Mouse (Mus musculus) adrenal gland, postnatal 10 days (tissue): ENCODE measurements around the gene Rras2. TPM values are rescaled to one million over a fixed set of nuclear protein-coding genes. Genes with fewer than 3 reads are reported as not detected.

Experiments used
- DNase-seq: peaks from one replicate; pipeline ENCODE4 v3.0.0; 2021; ENCODE audit warnings: mixed read lengths
- total RNA-seq, 2 experiments: library from RNA; stranded (reverse); gene quantifications; 2 replicates each; pipeline ENCODE4 v1.2.3; 2021

The Rras2 gene
- total RNA-seq, 2 experiments from 2014 or later = 36.5 to 39.1 TPM

GRCm38 (mm10) chr7:114114284-114114683 is 3.3 kb downstream of the Rras2 start:
- DNase-seq = no peak

DNA sequence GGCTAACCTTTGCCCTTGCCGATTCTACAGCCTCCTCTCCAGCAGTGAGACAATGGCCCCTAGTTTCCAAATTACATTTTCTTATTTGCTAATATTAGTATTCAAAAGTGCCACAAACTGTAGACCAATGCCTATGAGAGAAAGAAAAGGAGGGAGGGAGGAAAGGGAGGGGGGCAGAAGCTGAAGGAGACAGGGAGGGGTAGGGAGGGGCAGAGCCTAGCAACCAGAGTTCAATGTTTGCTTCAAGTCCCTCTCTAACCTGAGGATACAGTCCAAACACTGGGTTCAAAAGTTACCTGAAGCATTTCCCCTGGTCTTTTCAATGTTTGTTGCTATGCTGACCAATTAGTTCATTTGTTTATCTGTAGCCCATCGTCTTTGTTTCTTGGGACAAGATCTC is 7.1 kb downstream of the Rras2 start:
- DNase-seq = no peak

- DNase-seq = peak; percentile 19
These were observed 11.7 kb downstream of the Rras2 start for GRCm38 (mm10) chr7:114105886-114106285.

DNA sequence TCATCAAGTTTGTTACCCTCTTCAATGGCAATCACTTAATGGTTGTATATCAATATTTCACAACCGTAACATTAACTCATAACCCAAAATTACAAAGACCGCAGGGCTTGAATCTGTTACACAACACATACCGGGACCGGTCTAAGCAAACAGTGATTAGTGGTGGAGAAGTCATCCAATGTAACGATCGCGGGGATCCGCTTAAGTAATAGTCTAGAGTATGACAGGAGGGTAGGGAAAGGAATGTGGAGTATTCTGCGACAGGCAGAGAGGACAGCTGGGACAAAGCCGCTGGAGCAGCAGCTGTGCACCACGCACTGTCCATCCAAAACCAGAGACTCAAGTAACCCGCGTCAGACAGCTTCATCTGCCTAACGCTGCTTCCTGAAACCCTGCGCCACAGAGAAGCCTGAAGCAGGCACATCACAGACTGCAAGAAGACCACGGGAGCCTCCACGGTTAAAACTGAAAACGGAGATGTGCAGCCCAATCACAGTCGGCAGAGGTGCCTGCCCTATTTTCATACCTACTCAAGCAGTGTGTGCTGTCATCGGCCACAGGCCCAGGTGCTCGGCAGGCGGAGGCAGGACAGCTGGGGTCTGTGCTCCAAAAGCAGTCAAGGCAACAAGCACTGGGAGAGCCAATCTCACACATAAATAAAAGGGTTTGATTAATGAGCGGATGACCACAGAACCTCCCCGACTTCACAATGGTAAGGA is 13.8 kb downstream of the Rras2 start:
- no peak for DNase-seq

GRCm38 (mm10) chr7:114103152-114103551 is 14.4 kb downstream of the Rras2 start:
- no peak for DNase-seq

GRCm38 (mm10) chr7:114102609-114103008 is 15.0 kb downstream of the Rras2 start:
- no peak for DNase-seq

GRCm38 (mm10) chr7:114101412-114101811 is 16.2 kb downstream of the Rras2 start:
- DNase-seq = no peak

- DNase-seq = no peak
These were observed 23.9 kb downstream of the Rras2 start for GRCm38 (mm10) chr7:114093548-114094174.

- DNase-seq = no peak
These were observed 26.6 kb downstream of the Rras2 start for GRCm38 (mm10) chr7:114090892-114091545.

DNA sequence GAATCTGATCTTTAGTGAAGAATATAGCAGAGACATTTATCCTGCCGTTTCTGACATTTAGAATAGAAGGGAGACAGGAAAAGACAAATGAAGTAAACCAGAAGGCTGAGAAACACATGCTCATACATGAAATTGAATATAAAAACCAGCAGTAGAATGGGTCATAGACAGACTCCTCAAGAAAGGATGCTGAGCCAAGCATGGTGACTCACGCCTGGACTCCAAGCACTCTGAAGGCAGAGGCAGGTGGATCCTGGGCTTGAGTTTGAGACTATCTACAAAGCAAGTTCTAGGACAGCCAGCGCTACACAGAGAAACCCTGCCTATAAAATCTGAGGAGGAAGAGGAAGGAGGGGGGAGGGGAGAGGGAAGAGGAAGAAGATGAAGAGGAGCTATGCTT is 27.4 kb downstream of the Rras2 start:
- no peak for DNase-seq

DNA sequence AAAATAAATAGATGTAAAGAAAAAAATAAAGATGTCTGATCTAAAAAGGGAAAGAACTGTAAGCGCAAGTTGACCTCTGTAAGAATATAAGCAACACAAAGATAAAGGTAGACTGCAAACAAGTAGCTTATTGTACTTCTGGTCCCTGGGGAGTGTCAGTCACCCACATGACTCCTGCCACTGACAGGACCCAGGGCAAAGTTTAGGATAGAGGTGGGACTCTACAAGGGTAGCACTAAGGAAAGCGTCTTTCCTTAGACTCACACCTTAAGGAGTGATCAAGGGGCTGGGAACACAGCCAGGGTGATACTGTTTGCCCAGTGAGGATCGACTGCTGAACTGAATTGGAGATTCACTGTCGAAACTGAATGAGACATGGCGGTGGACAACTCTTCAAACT is 28.7 kb downstream of the Rras2 start:
- no peak for DNase-seq

GRCm38 (mm10) chr7:114087986-114088385 is 29.6 kb downstream of the Rras2 start:
- DNase-seq = no peak

DNA sequence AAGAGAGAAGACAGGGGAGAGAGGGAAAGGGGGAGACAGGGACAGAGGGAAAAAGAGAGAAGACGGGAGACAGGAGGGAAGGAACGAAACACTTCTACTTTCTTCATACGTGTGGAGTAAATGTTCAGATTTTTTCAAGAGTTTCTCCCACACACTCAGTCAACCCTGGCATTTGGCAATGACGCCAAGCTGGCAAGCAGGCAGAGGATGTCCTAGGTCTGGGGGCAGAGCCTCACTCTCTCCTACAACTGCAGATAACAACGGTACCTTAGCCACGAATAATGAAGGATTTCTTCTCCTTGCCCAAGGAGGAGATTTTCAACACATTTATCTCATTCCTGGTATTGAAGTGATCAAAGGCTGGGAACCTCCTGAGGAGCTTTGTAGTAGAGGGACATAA is 30.2 kb downstream of the Rras2 start:
- peak; percentile 62 for DNase-seq

- DNase-seq = no peak
These were observed 31.4 kb downstream of the Rras2 start for GRCm38 (mm10) chr7:114086021-114086710.

DNA sequence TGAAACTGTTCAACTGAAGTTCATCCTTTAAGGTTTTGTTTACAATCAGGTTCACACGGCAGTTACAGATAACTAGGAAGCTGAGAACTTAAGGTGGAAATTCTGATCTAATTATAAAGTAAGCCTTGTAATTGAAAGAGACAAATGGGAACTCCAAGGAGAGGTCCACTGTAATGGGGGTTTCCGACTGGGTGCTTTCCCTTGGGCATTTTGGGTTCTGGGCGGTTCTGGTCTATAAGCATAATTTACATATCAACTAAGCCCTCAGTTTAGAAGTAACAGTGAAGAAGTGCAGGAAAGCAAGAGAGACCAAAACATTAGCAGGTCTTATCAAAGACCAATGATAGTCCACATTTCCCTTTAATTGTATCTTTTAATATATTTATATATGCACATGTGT is 33.8 kb downstream of the Rras2 start:
- no peak for DNase-seq

DNA sequence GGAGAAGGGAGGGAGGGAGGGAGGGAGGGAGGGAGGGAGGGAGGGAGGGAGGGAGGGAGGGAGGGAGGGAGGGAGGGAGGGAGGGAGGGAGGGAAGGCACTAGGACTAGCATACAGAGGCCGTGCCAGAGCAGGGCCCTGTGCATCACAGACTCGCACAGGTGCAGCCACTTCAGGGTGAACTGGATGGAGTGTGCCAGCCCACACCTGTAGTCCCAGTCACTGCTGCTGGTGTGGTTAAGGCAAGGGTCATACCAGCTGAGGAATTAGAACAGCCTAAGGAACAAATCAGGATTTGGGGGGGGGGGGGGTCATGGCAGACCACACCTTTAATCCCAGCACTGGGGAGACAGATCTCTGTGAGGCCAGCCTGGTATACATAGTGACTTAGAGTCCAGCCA is 34.5 kb downstream of the Rras2 start:
- DNase-seq = no peak

GRCm38 (mm10) chr7:114081633-114082420 is 35.8 kb downstream of the Rras2 start:
- DNase-seq = no peak

GRCm38 (mm10) chr7:114080250-114080649 is 37.3 kb downstream of the Rras2 start:
- no peak for DNase-seq

DNA sequence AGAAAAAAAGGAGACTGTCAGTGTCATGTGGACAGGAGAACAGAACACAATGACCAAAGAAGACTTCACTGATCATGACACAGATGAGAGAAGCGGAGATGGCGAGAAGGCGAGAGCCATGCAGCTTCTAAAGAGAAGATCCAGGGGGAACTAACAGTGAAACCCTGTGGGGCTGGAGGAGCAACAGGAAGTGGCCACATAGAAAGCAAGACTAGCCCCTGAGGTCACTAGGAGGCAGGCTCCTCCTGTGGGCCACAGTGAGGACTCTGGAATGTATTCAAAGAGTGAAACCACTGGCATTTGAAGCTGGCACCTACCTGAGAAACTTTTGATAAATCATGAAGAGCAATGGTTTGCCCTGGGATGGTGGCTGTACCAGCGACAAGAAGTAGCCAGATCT is 38.2 kb downstream of the Rras2 start:
- DNase-seq = no peak

DNA sequence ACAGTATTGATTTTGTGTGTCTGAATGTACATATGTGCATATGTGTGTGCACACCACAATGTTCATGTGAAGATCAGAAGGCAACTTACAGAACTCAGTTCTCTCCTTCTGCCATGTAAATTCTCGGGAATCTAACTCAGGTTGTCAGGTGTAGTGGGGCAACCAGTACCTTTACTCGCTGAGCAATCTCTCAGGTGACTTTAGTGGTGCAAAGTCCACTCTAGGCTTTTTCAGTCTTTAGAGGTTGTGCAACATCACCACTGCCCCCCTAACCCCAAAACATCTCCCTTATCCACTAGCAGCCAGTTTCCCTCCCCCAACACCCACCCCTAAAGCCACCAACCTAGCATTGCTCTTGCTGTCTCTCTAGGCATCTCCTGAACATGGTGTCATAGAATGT is 43.0 kb downstream of the Rras2 start:
- DNase-seq = no peak

DNA sequence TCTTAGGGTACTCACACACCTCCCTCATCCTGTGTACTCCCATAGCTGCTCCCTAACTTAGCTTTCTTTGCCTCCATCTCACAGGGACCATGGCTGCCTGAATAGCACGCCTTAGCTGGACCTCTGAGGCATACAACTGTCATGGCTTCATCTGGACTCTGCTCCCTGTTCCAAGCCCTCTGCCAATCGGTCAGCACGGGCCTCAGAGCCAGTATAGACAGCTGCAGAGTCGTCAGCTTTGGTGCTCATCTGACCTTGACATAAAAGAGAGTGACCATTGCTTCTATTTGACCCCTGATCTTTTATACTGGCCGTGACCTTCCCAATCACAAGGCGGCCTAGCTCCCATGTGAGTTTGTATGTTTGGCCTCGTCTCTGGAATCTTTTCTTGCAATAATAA is 43.4 kb downstream of the Rras2 start:
- DNase-seq = no peak
